Mouse (Mus musculus): ENCODE results near the gene Draxin. TPM values are rescaled to one million over a fixed set of nuclear protein-coding genes. Genes with fewer than 3 reads are reported as not detected.

The Draxin gene
- total RNA-seq, 2 experiments from 2014 or later: 0.43 to 0.47 TPM

Small RNAs within 50 kb of the gene (microRNA-seq; reads per million reads assigned to microRNA genes)
- not detected for gene Mir7022

Other genes with a start within 250 kb of the Draxin start
- 100 to 1,000 TPM; 181 to 206 TPM for gene Mfn2, start 226.0 kb downstream of the Draxin start, total RNA-seq (2021)
- gene Plod1, start 193.9 kb downstream of the Draxin start, total RNA-seq (2021): 10 to 100 TPM; 15.7 to 16.5 TPM
- 10 to 100 TPM; 27.4 to 29.1 TPM for gene 2510039O18Rik, start 189.8 kb downstream of the Draxin start, total RNA-seq (2021)
- gene Nppb, start 144.9 kb downstream of the Draxin start, total RNA-seq (2021): not detected
- gene Nppa, start 130.0 kb downstream of the Draxin start, total RNA-seq (2021): not detected
- 10 to 100 TPM; 77.1 to 79.7 TPM for gene Clcn6, start 91.9 kb downstream of the Draxin start, total RNA-seq (2021)
- gene Mthfr, start 91.6 kb downstream of the Draxin start, total RNA-seq (2021): 10 to 100 TPM; 26.6 to 38.0 TPM
- 1 to 10 TPM; 5.9 to 7.7 TPM for gene Agtrap, start 42.7 kb downstream of the Draxin start, total RNA-seq (2021)
- gene Mad2l2, start 314 bp downstream of the Draxin start, total RNA-seq (2021): 10 to 100 TPM; 14.7 to 15.2 TPM
- 10 to 100 TPM; 26.8 to 33.5 TPM for gene Fbxo6, start 21.4 kb upstream of the Draxin start, total RNA-seq (2021)
- 100 to 1,000 TPM; 143 to 156 TPM for gene Fbxo44, start 29.8 kb upstream of the Draxin start, total RNA-seq (2021)
- gene Fbxo2, start 29.9 kb upstream of the Draxin start, total RNA-seq (2021): 100 to 1,000 TPM in 1 of 2 experiments, 10 to 100 TPM in 1; 96.6 to 113 TPM
- 10 to 100 TPM; 24.3 to 34.8 TPM for gene Disp3, start 157.3 kb upstream of the Draxin start, total RNA-seq (2021)

Measured in left cerebral cortex, postnatal 36 days (tissue).